Mouse (Mus musculus) left cerebral cortex, postnatal 36 days (tissue): ENCODE results near the gene Gm28269. TPM values are rescaled to one million over a fixed set of nuclear protein-coding genes. Genes with fewer than 3 reads are reported as not detected.

Source experiments
- DNase-seq, 2 experiments: peaks; one replicate each; pipeline ENCODE4 v3.0.0; 2021 to 2022; ENCODE audit warnings: low spot score in 2 of 2, mixed read lengths in 1 of 2
- intact Hi-C: fragments of 180-260 bp; cut with DNase I; formaldehyde crosslinking; loops from one replicate; pipeline ENCODE4 v1.15.1; 2025
- total RNA-seq, 2 experiments: library from RNA; stranded (reverse); gene quantifications; 2 replicates each; pipeline ENCODE4 v1.2.3; 2021

Gene Gm28269
- total RNA-seq: not detected

GRCm38 (mm10) chrX:21744997-21745396 lies at the start of gene Gm28269:
TSS of gene Gm28269 (minus strand) at chrX:21745097.
- DNase-seq: no peak
- intact Hi-C loops: no loop called here

GRCm38 (mm10) chrX:21716885-21717284 lies 28.0 kb downstream of the Gm28269 start:
- intact Hi-C loops: no loop called here
- no peak for DNase-seq

DNA sequence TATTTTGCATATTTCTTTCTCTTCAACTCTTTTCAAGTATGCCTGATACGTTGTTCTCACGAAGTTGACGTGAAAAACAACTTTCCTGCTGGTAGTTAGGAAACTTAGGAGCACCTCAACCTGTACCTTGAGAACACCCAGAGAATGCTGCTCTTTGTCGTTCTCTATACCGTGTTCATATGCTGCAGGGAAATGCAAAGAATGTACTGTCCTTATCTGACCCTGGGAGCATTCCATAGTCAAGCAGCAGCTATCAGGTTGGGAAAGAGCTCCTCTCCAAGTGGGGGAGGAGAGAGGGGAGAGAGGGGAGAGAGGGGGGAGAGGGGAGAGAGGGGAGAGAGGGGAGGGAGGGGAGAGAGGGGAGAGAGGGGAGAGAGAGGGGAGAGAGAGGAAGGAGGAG lies 29.6 kb downstream of the Gm28269 start:
- DNase-seq: no peak
- intact Hi-C loops: no loop called here

DNA sequence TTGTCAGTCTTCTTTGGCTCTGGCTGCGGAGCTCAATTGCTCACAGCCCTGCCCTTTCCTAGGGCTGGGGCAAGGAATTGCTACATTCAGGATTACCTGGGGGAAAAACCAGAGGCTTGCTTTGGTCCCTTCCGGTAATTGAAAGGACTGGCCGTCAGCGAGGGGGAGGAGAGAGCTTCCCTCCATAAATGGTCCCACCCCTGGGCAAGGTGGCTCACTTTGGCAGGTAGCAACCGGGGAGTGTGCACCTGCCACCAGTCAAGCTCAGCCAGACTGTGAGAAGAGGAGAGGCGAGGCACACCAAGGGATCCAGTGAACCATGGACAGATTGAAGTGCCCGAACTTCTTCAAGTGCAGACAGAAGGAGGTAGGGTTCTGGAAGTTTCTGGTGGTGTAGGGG lies 30.1 kb downstream of the Gm28269 start, which contains the start of gene Slc6a14:
Slc6a14 (plus strand) TSS at position 68 of the 400 bp plus-strand sequence.
- intact Hi-C loops: no loop called here

DNA sequence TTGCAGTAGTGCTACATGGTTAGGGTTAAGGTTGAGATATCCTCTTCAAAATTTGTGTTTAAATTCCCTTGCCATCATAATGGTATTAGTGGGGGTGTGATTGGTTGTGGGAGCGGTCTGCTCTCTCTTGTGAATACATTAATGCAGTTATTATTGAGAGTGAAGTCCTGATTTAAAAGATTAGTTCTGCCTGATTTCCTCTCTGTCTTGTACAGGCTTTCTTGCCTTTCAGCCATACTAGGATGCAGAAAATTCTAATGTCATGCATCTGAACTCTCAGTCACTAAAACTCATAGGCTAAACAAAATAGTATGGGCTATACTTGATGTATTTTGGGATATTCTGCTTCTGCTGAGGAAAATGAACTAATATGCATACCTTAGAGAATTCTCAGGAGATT lies 40.4 kb downstream of the Gm28269 start:
- intact Hi-C loops: no loop called here
- no peak for DNase-seq

More for the DNA sequence above, 30.1 kb downstream of the Gm28269 start, which contains the start of gene Slc6a14:
- DNase-seq: no peak

GRCm38 (mm10) chrX:21701646-21702045 lies 43.3 kb downstream of the Gm28269 start:
- intact Hi-C loops: no loop called here

DNA sequence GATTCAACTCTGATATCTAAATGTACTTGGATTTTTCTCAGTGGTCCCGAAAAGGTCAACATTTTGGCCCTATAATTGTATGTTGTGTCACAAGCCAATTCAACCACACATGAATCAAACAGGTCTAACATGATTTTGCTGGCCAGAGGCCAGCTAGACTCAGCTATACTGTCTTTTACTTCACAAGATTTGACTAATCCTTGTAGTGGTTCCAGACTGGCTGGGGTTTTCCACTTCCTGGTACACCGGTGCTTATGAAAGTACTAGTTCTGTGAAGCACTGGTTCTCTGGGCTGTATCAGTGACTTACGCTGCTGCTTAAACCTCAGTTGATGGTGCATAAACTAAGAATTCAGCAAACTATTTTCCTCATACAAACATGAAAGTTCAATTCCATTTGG lies 49.2 kb downstream of the Gm28269 start:
- intact Hi-C loops: no loop called here
- DNase-seq: no peak

More at GRCm38 (mm10) chrX:21701646-21702045, 43.3 kb downstream of the Gm28269 start:
- DNase-seq: no peak

DNA sequence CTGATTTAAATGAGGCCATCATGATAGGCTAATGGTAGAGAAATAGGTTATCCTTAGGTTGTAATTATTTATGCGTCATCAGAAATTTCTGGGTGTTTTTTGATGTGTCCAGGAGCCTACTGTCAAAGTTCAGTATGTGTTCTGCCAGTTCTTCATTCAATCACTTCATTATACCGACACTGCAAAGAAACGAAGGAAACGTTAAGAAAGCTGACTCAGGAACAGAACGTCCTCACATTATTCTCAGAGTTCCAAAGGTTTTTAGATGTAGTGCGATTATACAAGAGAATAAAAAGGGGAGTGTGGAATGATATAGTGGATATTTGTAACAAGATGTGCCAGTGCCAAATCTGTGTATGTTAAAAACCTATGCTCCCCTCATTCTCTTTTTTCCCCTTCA lies 49.7 kb downstream of the Gm28269 start:
- no peak for DNase-seq
- intact Hi-C loops: no loop called here

Other genes starting within 250 kb of the Gm28269 start
- gene Slc6a14, start 30.2 kb downstream of the Gm28269 start, total RNA-seq: not detected